ENCODE assay signal across 10 mouse cellular contexts in the genomic region with DNA sequence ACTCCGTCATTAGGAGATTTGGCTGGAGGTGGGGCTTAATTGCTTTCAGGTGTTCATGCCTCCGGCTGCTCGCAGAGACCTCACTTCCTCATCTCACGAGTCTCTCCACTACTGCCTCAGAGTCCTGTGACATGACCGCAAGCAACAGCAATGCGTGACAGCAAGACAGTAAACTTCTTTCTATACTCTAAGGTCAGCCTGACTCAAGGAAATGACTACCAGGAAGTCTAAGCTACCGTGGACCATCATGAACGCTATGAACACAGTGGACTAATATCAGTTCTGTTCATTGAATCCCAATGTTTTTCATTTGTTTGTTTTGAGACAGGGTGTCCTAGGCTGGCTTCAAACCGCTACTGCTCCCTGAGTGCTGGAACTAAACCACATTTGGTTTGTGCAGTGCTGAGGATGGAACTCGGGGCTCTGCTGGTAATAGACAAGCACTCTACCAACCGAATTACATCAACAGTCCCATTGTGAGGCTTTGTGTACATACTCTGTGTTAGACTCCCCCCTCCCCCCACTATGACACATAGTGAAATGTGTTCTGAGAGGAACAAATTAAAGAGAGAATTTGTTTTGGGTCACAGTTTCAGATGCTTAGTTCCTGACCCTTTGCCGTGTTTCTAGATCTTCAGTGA. TPM values are rescaled to one million over a fixed set of nuclear protein-coding genes. Genes with fewer than 3 reads are reported as not detected.
DNase-seq lines count a peak whose midpoint lies in the region; ATAC-seq and TF ChIP-seq lines count a peak whose summit lies in the region.
"Had no signal": no experiment of that assay in that cellular context is flagged by ENCODE, and none has a peak within 500 bp of the region (broad histone marks: within the 10 kb centered on the region; RNA-seq: fewer than 3 reads in every experiment).

No protein-coding gene starts in this region.

- H3K4me3 ChIP-seq in intestine, postnatal 0 days (ENCODE audit: low read depth, low read length), result no peak overlapping the region
- H3K4me3 ChIP-seq in intestine, embryonic 16.5 days (ENCODE audit: low read length), result no peak overlapping the region
- no peak overlapping the region for H3K4me3 ChIP-seq in embryonic facial prominence, embryonic 13.5 days
- H3K4me3 ChIP-seq in intestine, embryonic 15.5 days (replicated peaks), result no peak overlapping the region
- H3K4me3 ChIP-seq: midbrain, embryonic 10.5 days had no signal

- peak overlapping the region; percentile 25 for H3K4me2 ChIP-seq in intestine, postnatal 0 days (replicated peaks; ENCODE audit: low read depth)
- no peak overlapping the region for H3K4me2 ChIP-seq in intestine, embryonic 16.5 days (ENCODE audit: low read depth, low read length)
- 0 out of 2 replicates have a peak overlapping the region, but pooled peaks have one; percentile 0 for H3K4me2 ChIP-seq in embryonic facial prominence, embryonic 13.5 days
- H3K4me2 ChIP-seq in intestine, embryonic 15.5 days (replicated peaks), result no peak overlapping the region

- ATAC-seq in intestine, postnatal 0 days, result no peak
- ATAC-seq in intestine, embryonic 16.5 days, result no peak
- no peak for ATAC-seq in embryonic facial prominence, embryonic 13.5 days (ENCODE audit: insufficient number of reproducible peaks, insufficient read depth, low FRiP score, low TSS enrichment, low read depth)
- ATAC-seq in intestine, embryonic 15.5 days, result no peak

- no peaks in the 10 kb centered on the region for H3K27me3 ChIP-seq in intestine, postnatal 0 days (replicated peaks; ENCODE audit: control insufficient read depth, insufficient read depth, low read length)
- no peaks in the 10 kb centered on the region for H3K27me3 ChIP-seq in intestine, embryonic 16.5 days (replicated peaks; ENCODE audit: control insufficient read depth, insufficient read depth, low read length)
- peaks cover 14% of the 10 kb centered on the region for H3K27me3 ChIP-seq in embryonic facial prominence, embryonic 13.5 days
- no peaks in the 10 kb centered on the region for H3K27me3 ChIP-seq in intestine, embryonic 15.5 days (replicated peaks)

- no peak overlapping the region for H3K9ac ChIP-seq in intestine, postnatal 0 days (ENCODE audit: low read depth, low read length)
- H3K9ac ChIP-seq in intestine, embryonic 16.5 days (ENCODE audit: low read depth, low read length), result no peak overlapping the region
- H3K9ac ChIP-seq in embryonic facial prominence, embryonic 13.5 days, result no peak overlapping the region
- H3K9ac ChIP-seq in intestine, embryonic 15.5 days, result no peak overlapping the region

- no peak overlapping the region for H3K27ac ChIP-seq in intestine, postnatal 0 days (ENCODE audit: low read depth, low read length)
- no peak overlapping the region; the same call in 1 of the 2 replicates for H3K27ac ChIP-seq in intestine, embryonic 16.5 days (ENCODE audit: low read length)
- H3K27ac ChIP-seq in embryonic facial prominence, embryonic 13.5 days, result no peak overlapping the region
- no peak overlapping the region for H3K27ac ChIP-seq in intestine, embryonic 15.5 days
- H3K27ac ChIP-seq: midbrain, embryonic 10.5 days had no signal

- WGBS in intestine, postnatal 0 days, result 42% methylated on average over 12 of the region's 12 CpGs
- 65% methylated on average over 12 of the region's 12 CpGs for WGBS in intestine, embryonic 16.5 days
- 32% methylated on average over 12 of the region's 12 CpGs for WGBS in embryonic facial prominence, embryonic 13.5 days
- 71% methylated on average over 12 of the region's 12 CpGs for WGBS in intestine, embryonic 15.5 days

- no peaks in the 10 kb centered on the region for H3K36me3 ChIP-seq in intestine, postnatal 0 days (ENCODE audit: control insufficient read depth, insufficient read depth)
- H3K36me3 ChIP-seq in intestine, embryonic 16.5 days (ENCODE audit: control insufficient read depth, insufficient read depth, low read length), result no peaks in the 10 kb centered on the region
- H3K36me3 ChIP-seq in embryonic facial prominence, embryonic 13.5 days, result no peaks in the 10 kb centered on the region
- H3K36me3 ChIP-seq in intestine, embryonic 15.5 days, result no peaks in the 10 kb centered on the region
- H3K36me3 ChIP-seq: midbrain, embryonic 10.5 days had no signal

- H3K4me1 ChIP-seq in intestine, postnatal 0 days (replicated peaks; ENCODE audit: control insufficient read depth, insufficient read depth, low read length), result no peaks in the 10 kb centered on the region
- no peaks in the 10 kb centered on the region for H3K4me1 ChIP-seq in intestine, embryonic 16.5 days (ENCODE audit: control insufficient read depth, insufficient read depth, low read length)
- H3K4me1 ChIP-seq in embryonic facial prominence, embryonic 13.5 days, result peaks cover 25% of the 10 kb centered on the region
- H3K4me1 ChIP-seq in intestine, embryonic 15.5 days (replicated peaks), result peaks cover 7% of the 10 kb centered on the region; the same call in 1 of the 2 replicates

- TF ChIP-seq CTCF in intestine, postnatal 0 days (IDR thresholded peaks at IDR 0.05; ENCODE audit: low read depth), result no peak

- no peaks in the 10 kb centered on the region for H3K9me3 ChIP-seq in intestine, postnatal 0 days (ENCODE audit: control insufficient read depth)
- no peaks in the 10 kb centered on the region for H3K9me3 ChIP-seq in intestine, embryonic 16.5 days (ENCODE audit: control insufficient read depth, low read length)
- H3K9me3 ChIP-seq in embryonic facial prominence, embryonic 13.5 days, result no peaks in the 10 kb centered on the region
- H3K9me3 ChIP-seq in intestine, embryonic 15.5 days, result no peaks in the 10 kb centered on the region
- H3K9me3 ChIP-seq: midbrain, embryonic 10.5 days had no signal

- peak; percentile 78 for DNase-seq in lung, postnatal 36 days
- DNase-seq in thymus, postnatal 0 days (ENCODE audit: low spot score), result peak; percentile 74
- no peak for DNase-seq in kidney, adult 18-20 months
- no peak for DNase-seq in cerebellum, adult 11 months
- DNase-seq: gastrocnemius, postnatal 14 days had no signal

RNA-seq across cellular contexts. Expression of a gene that starts 40.3 kb away (rescaled TPM):
- 4.4 and 4.9 TPM in 2 replicates for polyA plus RNA-seq in intestine, postnatal 0 days (2015; fragmentation: Nextera tagmentation; extraction: Ambion mirVana)
- polyA plus RNA-seq in intestine, embryonic 16.5 days (2015; fragmentation: Nextera tagmentation; extraction: Ambion mirVana), result 3.7 and 4.0 TPM in 2 replicates
- polyA plus RNA-seq in embryonic facial prominence, embryonic 13.5 days (2015; fragmentation: Nextera tagmentation; extraction: Ambion mirVana), result 1.9 and 2.2 TPM in 2 replicates
- 3.1 and 3.2 TPM in 2 replicates for polyA plus RNA-seq in thymus, postnatal 0 days (2015; fragmentation: Nextera tagmentation; extraction: Ambion mirVana)
- polyA plus RNA-seq in intestine, embryonic 15.5 days (2015; fragmentation: Nextera tagmentation; extraction: Ambion mirVana), result 3.3 and 3.7 TPM in 2 replicates

RNA-seq across cellular contexts. Expression of a gene that starts 50.0 kb away (rescaled TPM):
- not detected in 2 replicates for polyA plus RNA-seq in intestine, postnatal 0 days (2015; fragmentation: Nextera tagmentation; extraction: Ambion mirVana)
- not detected in 2 replicates for polyA plus RNA-seq in intestine, embryonic 16.5 days (2015; fragmentation: Nextera tagmentation; extraction: Ambion mirVana)
- polyA plus RNA-seq in embryonic facial prominence, embryonic 13.5 days (2015; fragmentation: Nextera tagmentation; extraction: Ambion mirVana), result not detected in 2 replicates
- polyA plus RNA-seq in thymus, postnatal 0 days (2015; fragmentation: Nextera tagmentation; extraction: Ambion mirVana), result not detected in 2 replicates
- 0.24 TPM in 1 of 2 replicates, not detected in the other for polyA plus RNA-seq in intestine, embryonic 15.5 days (2015; fragmentation: Nextera tagmentation; extraction: Ambion mirVana)
- polyA plus RNA-seq: midbrain, embryonic 10.5 days had no signal

Comparison
In these comparisons a context has a peak if more than half of its experiments do, and no peak if none do; other contexts are left out.
1. H3K4me2 ChIP-seq: peak in intestine, postnatal 0 days (single experiment) and embryonic facial prominence, embryonic 13.5 days (single experiment); none in intestine, embryonic 16.5 days (single experiment) and intestine, embryonic 15.5 days (single experiment).
2. DNase-seq: peak in lung, postnatal 36 days (single experiment) and thymus, postnatal 0 days (single experiment); none in kidney, adult 18-20 months (single experiment) and cerebellum, adult 11 months (single experiment).